Mouse (Mus musculus) regulatory T cell (primary cell): ENCODE results near the gene Rnf2.
"Not testable (repeated sequence)": the region's sequence is repeated elsewhere in the genome, so short reads cannot be mapped to it uniquely, and the experiment has no call there.

Source experiments
- in situ Hi-C: fragments of 300-600 bp; cut with MboI, MseI; formaldehyde crosslinking; loops from one replicate; pipeline ENCODE4 v1.15.1; 2025; ENCODE audit warnings: high pct_unique_total_duplicates

The Rnf2 gene

DNA sequence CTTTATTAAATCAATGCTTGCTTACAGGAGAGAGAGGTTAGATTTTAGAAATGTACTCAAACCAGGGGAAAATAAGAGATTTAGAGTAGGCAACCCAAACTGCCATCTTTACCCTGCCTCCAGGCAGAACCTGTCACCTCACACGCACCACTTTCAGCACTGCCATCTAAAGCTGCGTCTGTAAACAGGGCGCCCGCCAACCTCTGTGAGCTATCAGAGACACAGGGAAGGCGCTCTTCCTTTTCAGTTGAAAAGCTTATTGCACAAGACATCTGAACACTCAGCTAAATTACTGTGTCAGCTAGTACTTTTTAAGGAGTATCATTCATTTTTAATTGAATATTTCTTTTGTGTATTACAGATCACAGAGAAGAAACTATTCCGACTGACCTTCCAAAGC lies 10.9 kb downstream of the Rnf2 start:
- in situ Hi-C loops: loop anchor here (5.0 kb wide), 2 partner anchors 82 to 217 kb away; partner anchors contain the start of gene Fam129a

DNA sequence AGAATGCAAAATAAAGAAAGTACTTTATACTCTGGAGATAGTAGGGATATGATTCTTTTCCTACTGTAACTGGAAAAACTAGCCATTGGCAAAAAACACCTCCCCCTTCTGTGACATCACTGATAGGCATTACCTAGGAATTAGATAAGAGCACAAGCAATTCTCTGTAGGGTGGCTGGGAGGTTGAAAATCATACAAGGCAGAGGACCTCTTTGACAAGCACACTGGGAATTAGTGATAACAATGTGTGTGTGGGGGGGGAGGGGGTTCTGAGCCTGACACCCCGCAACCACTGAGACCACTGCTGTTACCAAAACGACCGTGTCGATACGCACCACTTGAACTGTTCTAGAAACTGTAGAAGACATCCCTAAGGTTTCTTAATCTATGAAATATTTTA lies 16.0 kb downstream of the Rnf2 start:
- in situ Hi-C loops: no loop called here

DNA sequence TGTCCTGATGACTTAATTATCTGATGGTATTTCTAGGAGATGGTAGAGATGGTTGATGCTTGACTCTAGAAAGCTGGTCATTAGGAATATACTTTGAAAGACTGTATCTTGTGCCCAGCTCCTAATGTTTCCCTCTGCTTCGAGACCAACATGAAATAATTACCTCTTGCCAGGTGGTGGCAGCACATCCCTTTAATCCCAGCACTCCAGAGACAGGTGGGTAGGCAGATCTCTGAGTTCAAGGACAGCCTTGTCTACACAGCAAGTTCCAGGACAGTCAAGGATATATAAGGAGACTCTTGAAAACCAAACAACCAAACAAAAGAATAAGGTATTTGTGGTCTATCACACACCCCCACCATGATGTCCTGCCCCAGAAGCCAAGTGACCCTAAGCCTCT lies 17.2 kb downstream of the Rnf2 start:
- in situ Hi-C loops: no loop called here

DNA sequence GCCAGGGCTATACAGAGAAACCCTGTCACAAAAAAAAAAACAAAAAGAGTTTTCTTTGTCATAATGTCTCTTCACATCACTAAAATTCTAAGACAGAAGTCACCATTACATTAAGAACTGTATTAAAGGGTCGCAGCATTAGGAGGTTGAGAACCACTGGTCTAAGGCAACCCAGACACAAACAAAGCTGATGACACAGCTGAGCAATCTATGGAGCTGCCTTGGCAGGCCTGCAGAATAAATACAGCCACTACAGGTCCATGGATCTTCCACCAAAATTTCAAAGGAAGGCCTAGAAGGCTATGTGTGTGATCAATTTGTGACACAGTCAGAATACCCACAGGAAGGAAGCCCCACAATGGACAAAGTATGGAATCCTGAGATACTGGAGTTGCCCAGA lies 18.3 kb downstream of the Rnf2 start:
- in situ Hi-C loops: no loop called here

DNA sequence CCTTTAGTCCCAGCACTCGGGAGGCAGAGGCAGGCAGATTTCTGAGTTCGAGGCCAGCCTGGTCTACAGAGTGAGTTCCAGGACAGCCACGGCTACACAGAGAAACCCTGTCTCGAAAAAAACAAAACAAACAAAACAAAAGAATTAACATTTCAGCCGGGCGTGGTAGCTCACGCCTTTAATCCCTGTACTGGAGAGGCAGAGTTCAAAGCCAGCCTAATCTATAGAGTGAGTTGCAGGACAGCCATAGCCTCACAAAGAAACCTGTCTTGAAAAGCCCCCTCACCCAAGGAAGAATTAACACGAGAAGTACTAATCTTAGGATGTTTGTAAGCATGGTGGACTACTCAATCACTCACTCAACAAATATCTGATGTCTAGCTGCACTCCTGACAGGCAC lies 28.4 kb downstream of the Rnf2 start:
- in situ Hi-C loops: not testable (repeated sequence)

DNA sequence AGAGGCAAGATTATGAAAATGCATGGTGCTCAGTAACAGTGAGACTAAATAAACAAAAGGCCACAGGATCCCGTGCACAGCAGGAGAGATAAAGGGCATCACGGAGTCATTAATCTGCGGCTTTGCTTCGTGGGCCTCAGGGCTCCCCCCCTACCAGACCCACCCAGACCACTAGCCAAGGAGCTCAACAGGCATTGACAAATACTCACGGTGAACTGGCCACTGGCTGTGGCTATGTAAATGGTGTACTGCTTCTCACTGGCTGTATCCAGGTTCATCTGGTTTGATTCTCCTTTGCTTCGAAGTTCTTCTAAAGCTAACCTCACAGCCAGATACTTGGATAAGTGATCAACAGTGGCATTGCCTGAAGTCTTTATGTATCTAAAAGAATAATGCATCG lies 29.3 kb downstream of the Rnf2 start:
- in situ Hi-C loops: no loop called here

DNA sequence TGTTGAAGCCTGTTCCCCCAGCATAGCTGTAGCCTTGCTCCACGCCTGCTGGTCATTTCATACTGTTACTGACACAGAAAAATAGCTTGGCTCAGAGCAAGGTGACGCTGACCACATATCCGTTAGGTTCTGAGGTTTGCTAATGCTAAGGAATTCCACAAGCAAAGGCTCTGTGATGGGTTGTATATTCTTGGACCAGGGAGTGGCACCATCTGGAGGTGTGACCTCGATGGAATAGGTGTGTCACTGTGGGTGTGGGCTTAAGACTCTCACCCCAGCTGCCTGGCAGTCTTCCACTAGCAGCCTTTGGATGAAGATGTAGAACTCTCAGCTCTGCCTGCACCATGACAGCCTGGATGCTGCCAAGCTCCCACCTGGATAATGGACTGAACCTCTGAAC lies 34.2 kb downstream of the Rnf2 start:
- in situ Hi-C loops: no loop called here

DNA sequence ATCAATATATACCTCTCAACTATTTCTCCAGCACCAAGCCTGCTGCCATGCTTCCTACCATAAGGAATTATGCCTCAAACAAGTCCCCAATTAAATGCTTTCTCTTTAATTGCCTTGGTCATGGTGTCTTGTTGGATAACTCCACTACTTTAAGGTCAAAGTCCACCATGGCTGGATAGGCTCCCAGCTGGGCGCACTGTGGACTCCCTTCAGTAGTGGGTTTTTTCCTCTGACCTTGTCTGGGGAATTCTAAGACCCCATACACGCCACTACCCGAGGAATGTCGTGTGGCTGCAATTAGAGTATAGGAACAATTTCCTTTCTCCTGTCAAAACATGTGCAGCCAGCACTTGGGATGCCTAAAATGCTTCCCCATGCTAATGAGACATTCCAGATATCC lies 35.8 kb downstream of the Rnf2 start:
- in situ Hi-C loops: no loop called here

DNA sequence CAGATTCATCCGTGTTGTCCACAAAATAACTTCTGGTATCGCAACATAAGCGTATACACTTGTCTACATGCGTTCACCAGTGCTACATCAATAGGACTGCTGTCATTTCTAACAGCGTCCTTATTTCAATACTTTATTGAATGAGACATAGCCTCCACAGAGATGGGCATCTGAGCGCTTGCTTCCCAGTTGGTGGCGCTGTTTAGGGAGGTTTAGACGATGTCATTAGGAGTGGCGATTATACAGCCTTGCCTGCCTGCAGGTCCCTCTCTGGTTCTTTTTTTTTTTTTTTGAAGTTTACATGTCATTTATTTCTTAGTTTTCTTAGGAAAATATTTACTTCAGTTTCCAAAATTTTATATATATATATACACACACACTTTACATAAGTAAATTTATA lies 39.5 kb downstream of the Rnf2 start:
- in situ Hi-C loops: no loop called here

DNA sequence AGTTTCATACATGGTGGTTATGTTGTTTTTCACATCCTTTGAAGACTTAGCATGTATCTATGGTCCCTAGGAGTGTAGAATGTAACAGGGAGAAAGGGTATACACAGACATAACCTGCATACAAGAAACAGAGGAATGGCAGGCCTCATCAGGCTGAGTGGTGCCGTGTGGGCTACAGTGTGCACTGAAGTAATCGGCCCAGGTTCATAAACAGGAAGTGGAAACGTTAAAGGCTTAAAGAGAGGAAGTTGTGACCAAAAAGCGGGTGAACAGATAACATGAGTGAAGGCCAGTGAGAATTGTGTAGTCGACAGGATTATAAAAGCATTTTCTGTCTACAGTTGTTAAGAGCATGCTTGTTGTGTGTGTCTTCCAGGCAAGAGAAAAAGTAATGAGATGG lies 43.7 kb downstream of the Rnf2 start:
- in situ Hi-C loops: no loop called here

DNA sequence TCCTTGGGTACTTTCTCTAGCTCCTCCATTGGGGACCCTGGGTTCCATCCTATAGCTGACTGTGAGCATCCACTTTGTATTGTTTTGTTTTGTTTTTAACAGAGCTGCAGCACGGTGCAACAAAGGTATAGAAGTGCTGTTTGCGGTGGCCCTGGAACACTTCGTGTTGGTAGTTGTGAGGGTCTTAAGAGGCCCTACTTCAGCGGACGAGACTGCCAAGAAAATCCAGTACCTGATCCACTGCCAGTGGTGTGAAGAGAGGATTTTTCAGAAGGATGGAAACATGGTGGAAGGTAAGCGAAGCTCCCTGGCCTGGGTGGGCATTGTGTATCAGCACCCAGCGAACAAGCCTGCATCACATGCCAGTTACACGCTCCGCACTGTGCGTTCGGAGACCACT lies 48.8 kb downstream of the Rnf2 start:
- in situ Hi-C loops: no loop called here

DNA sequence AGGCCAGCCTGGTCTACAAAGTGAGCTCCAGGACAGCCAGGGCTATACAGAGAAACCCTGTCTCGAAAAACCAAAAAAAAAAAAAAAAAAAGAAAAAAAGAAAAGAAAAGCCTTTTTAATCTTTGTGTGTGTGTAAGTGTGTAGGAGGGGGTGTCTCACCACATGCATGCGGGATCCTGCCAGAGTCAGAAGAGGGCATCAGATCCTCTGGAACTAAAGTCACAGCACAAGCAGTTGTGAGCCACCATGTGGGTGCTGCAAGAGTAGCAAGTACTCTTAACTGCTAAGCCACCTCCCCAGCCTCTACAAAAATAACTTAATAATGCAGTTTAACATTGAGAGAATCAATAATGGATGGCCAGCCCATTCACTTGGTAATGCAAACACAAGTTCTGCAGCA lies 49.9 kb downstream of the Rnf2 start:
- in situ Hi-C loops: no loop called here

DNA sequence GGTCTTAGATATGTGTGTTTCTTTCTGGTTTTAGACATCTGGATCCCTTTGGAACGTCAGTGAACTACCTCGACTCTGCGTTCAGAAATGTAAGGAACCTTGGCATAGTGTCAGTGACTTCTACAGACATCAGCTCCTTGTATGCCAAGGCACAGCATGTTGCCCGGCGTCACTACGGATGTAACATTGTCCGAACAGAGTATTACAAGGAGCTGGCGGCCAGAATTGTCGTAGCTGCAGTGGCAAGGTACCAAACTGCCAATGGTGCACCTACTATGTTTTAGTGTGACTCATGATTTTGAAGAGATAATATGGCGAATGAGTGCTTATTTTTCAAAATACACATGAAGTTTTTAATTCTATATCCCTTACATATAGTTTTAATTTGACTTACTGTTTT lies 50.9 kb downstream of the Rnf2 start:
- in situ Hi-C loops: no loop called here

DNA sequence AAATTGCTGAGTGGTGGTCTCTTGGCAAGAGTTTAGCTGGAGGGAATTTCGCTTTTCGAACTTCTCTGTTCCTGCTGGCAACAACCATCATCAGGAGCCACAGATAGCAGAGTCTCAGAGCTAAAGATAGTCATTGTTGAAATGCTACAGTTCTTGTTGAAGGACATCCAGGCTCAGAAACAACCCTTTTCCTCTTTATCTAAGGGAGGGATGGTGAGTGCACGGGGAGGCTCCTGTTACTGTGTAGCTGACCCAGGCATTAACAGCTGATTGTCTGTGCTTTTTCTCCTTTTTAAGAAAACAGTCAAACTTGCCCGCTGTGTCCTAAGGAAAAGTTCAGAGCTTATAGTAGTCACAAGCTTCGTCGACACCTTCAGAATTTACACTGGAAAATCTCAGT lies 65.3 kb downstream of the Rnf2 start:
- in situ Hi-C loops: no loop called here

DNA sequence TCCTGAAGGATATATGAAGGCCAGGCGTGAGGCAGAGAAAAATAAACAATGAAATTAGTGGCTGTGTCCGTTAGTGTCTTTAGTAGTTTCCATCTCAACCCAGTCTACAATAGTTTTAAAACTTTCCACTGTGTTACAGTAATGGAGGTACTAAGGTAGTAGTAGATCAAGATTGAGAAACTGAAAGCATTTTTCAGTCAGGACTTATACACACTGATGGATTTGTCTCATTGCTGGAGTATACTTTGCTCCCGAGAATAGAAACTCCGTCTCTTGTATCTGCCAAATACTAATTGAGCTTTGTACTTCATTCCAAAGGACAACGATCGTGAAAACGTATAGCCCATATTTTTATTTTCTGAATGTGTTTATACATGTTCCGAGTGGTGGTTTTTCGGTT lies 71.4 kb downstream of the Rnf2 start:
- in situ Hi-C loops: no loop called here

DNA sequence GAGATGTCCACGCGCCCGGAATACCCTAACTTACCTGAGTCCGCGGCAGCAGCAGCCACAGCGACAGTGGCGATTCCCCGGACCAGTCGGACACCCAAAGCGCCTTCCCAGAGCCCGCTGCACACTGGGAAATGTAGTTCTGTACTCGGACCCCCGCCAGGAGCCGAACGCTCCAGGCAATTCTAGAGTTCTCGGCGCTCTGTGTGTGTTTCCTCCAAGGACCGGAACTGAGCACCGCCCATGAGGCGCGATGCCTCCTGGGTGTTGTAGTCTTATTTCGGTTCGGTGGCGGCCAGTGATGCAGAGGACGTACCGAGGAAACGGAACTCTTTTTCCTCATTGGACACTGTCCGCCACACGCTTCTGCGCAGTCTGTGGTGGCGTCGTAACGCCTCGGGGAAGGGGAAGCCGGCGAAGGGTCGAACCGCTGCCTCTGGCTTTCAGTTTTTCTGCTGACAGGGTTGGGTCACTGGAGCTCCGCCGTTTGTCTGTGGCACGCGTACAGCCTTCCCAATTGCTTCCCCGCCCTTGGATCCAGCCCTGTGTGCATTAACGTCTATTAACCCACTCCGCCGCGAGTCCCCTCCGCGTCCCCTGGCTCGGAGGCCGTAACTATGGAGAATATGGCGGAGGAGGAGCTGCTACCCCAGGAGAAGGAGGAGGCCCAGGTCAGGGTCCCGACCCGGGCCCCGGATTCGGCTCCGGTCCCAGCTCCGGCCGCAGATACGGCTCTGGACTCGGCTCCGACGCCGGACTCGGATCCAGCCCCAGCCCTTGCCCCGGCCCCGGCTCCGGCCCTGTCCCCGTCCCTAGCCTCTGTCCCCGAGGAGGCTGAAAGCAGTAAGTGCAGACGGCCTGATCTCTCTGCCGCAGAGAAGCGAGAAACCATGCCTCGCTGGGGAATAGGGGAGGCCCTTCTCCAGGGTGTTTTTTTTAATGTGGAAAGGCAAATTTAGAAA lies 72.2 kb downstream of the Rnf2 start, which contains the start of the genes Swt1 and Trmt1l:
Gene Swt1 (minus strand): TSS at position 193 of the 959 bp plus-strand sequence.
Gene Trmt1l (plus strand): TSS at position 280 of the 959 bp plus-strand sequence.
- in situ Hi-C loops: no loop called here

DNA sequence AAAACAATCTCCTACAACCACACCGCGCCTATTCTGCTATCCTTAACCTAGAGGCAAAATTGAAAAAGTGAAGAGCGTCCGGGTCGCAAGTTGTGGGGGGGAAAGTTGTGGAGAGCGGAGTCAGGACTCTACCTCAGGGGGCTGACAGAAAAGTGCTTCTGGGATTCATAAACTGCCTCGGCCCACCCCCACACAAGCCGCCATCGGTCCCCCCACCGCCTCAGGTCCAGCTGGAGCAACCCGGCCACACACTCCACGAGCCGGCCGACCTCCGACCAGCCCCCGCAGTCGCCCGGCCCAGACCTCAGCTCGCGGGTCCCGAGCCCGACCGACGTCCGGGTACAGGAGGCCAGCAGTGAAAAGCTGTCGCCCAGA lies 72.9 kb downstream of the Rnf2 start:
- in situ Hi-C loops: no loop called here

DNA sequence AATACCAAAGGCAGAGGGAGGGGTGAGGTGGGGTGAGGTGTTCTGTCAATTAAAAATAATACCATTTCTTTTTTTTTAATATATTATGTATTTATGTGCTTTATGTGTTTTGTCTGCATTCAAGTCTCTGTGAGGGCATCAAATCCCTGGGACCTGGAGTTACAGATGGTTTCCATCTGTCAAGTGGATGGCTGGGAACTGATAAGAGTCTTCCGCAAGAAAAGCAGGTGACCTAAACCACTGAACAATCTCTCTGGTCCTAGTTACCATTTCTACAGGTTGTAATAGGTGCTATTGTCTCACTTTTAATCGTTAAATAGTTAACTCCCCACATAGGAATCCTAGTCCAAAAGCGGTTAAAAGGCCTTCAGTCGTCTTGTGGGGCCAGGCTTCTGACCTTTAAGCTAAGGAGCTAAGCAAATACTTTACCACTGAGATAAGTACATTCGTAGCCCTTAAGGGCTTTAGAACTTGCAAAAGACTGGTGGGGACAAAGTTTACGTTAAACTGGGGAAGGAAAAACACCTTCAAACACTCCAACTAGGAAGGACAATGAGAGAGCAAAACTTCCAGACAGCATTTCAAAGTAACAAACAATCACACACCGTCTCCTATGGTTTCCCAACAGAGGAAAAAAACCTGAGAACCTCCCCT lies 73.7 kb downstream of the Rnf2 start:
- in situ Hi-C loops: no loop called here

DNA sequence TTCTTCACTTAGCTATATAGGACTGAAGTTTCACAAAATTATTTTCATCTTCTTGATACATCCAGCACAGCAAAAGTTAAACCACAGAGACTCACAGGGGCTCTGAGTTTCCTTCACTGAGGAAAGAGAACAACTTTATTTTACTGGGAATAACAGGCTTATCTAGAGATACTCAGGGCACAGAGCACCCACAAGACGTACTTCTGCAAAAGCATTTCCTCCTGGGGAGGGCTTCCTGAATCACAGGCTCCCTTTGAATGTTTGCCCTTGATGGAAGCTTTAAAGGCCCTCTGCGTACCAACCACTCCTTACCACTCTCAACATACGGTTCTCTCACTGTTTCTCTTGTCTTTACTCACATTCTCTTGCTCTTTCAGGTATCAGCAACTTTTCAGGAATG lies 78.6 kb downstream of the Rnf2 start:
- in situ Hi-C loops: no loop called here

DNA sequence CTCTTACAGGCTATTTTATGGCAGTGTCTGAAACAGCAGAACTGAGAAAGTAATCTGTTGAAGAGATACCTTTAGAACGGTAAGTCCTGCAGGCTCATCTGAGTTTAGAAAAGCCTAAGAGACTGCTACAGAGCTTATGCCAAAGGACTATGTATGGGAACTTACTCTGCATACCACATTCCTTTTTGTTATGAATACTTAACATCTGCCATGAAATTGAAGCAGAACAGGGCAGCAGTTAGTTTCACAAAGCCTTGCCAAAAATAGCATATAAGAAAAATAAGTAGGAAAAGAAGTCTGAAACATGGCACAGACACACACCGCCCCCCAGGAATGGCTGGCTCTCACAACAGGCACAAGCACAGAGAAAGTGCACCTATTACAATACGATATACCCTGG lies 90.9 kb downstream of the Rnf2 start:
- in situ Hi-C loops: loop anchor here (5.0 kb wide), 1 partner anchor 38 kb away; no protein-coding TSS in a partner anchor
